Mouse (Mus musculus) cerebellum, adult 9-11 months (tissue): ENCODE results near the gene Fam47c.

Experiments used
- DNase-seq: peaks from one replicate; pipeline ENCODE4 v3.0.0; 2022

Fam47c gene

DNA sequence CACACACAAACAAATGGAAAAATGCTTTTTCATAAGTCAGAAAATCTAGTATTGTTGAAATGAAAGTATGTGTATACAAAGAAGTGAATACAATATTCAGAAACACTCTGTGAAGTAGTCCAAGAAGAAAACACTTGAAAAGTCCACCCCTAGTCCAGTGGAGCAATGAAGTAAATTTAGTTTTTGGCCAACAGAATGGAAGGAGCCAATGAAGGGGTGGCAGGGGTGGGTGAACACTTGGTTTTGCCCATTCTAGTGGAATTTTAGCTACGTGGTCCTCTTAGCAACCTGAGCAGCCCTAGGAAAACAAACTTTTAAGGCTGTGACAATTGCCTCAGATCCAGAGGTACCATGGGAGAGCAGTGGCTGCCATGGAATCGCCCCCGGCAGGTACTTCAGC, at the start of gene Fam47c:
Gene Fam47c, plus strand, starts transcription at position 301 of the 400 bp plus-strand sequence.
- DNase-seq, result no peak

DNA sequence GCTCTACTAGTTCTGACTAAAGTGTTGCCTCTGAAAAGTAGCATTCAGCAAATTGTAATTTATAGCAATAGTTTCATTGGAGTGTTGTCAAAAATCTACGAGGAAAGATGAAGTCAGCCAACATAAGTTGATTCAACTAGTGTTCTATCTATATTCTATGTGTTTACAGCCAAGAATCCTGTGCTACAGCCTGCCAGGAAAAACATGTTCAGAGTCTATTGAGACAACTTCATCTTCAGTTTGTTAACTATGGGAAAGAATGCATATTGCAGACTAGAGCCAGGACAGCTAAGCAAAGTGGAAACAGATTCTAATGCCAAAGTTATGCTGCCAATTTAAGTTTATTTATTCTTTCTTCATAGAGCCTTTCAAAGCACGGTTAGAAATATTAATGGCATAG, 31.8 kb downstream of the Fam47c start:
- DNase-seq, result no peak

DNA sequence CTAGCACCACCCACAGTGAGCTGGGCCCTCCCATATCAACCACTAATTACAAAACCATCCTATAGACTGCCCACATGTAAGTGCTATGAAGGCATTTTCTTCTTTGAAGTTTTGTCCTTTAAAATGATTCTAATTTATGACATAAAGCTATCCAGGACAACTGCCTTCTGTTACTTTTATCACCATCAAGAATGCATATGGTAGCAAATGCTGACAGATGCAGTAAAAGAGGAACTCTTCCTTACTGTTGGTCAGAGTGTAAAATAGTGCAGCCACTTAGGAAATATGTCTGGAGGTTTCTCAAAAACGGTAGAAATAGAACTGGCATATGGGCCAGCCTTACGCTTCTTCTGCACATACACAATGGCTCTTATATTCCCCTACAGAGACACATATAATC, 39.5 kb downstream of the Fam47c start:
- DNase-seq, result no peak
